Mouse (Mus musculus): Measurements from ENCODE around the gene Slc4a2. TPM values are rescaled to one million over a fixed set of nuclear protein-coding genes. Genes with fewer than 3 reads are reported as not detected.
"Not testable (repeated sequence)": the region's sequence is repeated elsewhere in the genome, so short reads cannot be mapped to it uniquely, and the experiment has no call there.

The Slc4a2 gene
- total RNA-seq, 2 experiments from 2014 or later, result 26.2 to 39.8 TPM

- peak; percentile 90 for DNase-seq
These were observed 29.3 kb upstream of the Slc4a2 start for GRCm38 (mm10) chr5:24394165-24394894.

DNA sequence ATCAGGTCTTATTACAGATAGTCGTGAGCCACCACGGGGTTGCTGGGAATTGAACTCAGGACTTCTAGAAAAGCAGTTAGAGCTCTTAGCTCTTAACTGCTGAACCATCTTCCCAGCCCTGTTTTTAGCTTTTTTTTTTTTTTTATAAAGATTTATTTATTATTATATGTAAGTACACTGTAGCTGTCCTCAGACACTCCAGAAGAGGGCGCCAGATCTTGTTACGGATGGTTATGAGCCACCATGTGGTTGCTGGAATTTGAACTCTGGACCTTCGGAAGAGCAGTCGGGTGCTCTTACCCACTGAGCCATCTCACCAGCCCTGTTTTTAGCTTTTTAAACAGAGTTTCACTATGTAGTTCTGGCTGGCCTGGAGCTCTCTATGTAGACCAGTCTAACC lies 27.4 kb upstream of the Slc4a2 start:
- DNase-seq, result not testable (repeated sequence)

DNA sequence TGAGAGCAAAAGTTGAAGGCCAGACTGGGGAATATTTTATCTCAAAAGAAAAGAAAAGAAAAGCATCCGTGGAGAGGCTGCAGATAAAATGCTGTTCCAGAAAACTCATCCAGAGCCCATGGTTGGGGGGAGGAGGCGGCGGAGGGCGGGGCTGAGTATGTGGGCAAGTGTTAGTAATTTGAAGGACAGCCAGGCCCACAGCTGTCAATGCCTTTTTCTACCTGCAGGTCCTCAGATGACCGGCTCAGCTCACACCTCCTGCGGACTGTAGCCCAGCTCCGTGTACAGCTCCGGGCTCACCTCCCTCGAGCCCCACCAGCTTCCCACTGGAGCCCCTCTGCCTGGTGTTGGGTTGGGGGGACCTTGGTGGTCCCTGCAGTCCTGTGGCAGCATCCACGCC lies 24.0 kb upstream of the Slc4a2 start:
- no peak for DNase-seq

DNA sequence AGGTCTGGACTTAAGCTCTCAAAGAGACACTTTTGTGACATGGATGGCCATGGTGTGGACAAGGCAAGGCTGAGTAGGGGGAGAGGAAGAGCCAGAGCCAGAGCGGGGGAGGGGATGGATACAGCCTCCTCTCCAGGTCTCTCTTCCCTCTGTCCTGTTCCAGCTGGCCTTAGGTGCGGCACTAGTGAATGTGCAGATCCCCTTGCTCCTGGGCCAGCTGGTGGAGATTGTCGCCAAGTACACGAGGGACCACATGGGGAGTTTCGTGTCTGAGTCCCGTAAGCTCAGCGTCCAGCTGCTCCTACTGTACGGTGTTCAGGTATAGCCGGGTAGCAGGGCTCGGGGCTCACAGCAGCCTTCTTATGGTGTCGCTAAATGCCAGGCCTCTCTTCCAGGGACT lies 23.3 kb upstream of the Slc4a2 start:
- DNase-seq, result no peak

DNA sequence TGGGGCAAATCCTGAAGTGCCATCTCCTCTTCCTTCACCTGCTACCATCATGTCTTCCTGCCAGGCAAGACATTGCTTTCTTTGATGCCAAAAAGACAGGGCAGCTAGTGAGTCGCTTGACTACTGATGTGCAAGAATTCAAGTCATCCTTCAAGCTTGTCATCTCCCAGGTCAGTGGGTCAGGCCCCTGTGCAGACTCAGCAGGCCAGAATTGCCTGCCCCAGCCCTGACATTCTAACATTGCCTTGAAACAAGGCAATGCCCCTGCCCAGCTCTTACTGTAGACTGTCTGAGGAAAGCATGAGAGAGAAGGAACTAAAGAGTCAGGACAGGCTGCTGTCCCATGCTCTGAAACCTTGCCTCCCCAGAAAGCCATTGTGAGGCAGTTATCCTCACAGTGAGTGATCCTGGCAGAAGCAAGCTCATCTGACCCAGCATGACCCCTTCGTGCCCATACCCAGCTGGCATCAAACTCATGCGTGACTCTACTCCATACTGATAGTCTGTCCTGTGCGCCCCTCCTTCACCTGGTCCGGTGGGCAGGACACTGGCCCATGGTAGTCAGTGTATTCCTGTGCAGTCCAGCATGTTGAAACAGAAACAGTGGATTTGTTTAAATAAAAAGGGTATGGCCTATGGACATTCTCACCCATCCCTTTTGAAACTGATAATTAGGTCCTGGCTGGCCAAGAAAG lies 22.6 kb upstream of the Slc4a2 start:
- no peak for DNase-seq

DNA sequence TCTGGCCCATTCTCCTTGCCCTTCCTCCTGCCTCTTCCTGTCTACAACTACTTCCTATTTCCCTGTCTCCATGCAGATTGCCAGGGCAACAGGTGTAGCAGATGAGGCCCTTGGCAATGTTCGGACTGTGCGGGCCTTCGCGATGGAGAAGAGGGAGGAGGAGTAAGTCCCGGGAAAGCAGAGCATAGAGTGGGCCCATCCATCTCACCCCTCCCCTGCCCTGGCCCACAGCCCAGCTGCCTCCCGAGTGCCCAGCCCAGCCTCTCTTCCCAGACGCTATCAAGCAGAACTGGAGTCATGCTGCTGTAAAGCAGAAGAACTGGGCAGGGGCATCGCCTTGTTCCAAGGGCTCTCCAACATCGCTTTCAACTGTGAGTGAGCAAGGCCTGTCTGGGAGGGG lies 21.7 kb upstream of the Slc4a2 start:
- DNase-seq, result no peak

DNA sequence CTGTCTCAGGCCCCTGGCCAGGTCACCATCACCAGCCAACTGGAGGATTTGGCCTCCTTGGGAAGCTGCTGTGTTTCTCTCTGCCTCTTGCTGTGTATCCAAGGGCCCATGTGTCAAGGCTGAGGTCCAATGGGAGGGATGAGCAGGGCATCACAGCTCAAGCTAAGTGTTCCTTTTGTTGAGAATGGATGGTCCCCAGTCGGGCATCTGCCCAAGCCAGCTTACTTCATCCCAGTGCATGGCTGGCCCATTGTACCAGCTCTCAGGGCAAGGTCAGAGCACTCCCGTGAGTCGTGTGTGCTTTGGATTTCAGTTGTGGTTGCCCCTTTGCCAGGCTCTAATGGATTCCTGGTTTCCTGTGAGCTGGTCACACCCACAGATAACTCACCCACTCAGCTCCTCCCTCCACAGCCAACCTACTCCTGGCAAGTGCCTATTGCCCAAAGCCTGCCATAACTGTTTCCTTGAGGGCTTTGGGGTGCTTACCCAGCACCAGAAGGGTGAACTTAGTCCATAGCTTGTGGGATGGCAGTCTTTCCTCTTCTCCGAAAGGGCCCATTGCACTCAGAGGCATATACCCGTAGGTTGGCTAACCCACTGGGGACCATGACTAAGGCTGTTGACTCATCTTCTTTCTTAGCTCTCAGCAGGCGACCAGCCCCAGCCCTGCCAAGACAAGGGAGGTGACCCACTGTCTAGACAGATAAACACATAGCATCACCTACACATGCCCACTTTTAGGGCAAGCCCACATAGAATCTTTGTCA lies 18.9 kb upstream of the Slc4a2 start:
- DNase-seq, result no peak

DNA sequence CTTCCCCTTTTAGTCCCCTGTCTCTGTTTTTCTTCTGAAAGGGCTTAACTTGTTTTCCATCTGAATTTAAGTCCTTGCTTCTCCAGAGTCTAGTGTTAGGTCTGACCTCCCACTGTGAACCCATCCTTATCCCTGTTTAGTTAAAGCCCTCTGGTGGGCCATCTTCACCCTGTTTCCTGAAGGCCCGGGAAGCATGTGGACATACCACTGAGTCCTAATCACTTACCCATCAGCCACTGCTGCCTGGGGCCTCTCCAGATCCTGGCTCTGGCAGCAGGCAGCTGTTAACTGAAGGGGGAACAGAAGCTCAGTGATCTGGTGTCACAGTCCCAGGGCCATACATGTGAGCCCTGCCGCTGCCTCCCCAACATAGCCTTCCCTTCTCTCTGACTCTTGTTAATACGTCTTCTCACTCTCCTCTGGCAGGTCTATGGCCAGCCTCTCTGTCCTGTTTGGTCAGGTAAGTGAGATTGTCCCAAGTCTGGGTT lies 18.2 kb upstream of the Slc4a2 start:
- DNase-seq, result no peak

DNA sequence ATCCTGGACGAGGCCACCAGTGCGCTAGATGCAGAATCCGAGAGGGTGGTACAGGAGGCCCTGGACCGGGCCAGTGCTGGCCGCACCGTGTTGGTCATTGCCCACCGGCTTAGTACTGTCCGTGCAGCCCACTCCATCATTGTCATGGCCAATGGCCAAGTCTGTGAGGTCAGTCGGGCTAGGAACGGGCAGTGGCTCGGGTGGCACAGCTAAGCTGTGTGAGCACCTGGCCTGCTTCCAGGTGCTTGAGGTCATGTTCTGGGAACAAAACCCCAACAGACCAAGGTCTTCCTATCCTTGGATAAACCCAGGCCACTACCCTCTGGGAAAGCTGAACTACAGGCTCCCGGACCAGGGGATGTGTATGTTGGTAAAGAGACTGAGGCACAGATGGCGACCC lies 15.0 kb upstream of the Slc4a2 start:
- no peak for DNase-seq

DNA sequence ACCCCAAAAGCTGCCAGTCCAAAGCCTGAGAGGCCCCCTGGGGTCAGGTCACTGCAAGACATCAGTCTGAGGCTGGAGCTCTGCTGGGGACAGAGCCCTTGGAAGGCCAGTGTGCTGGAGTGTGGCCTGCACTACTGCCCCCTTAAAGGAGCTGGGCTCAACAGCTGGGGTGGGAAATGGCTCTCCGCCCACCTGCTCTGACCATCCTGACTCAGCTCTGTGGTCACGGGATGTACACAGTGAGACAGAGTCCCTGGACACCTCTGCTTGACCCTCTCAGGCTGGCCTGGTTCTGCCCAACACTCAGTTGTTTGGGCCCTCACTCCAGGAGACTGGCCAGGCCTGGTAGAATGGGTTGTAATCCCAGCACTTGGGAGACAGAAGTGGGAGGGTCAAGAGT lies 14.2 kb upstream of the Slc4a2 start:
- DNase-seq, result no peak

DNA sequence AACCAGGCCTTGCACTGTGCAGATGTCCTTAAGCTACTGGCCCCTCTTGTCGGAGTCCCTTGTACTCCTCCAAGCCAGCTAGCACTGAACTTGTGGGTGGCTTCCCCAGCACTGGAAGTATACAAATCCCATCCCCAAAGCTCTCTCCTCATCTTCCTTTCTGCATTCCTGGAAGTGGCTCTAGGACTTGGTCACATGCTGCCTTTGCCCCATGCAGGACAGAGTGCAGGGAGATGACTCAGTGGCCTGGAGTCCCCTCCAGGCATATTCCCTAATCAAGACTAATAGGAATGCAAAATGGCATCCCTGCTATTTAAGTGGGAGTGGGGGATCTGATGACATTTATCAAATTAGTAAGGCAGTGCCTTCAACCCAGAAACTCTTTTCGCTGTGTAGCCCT lies 11.6 kb upstream of the Slc4a2 start:
- no peak for DNase-seq

GRCm38 (mm10) chr5:24413042-24413693 lies 10.5 kb upstream of the Slc4a2 start, which contains the start of gene Asic3:
Gene Asic3, plus strand, starts transcription at chr5:24413392.
- no peak for DNase-seq

GRCm38 (mm10) chr5:24413938-24414337 lies 9.7 kb upstream of the Slc4a2 start:
- no peak for DNase-seq

DNA sequence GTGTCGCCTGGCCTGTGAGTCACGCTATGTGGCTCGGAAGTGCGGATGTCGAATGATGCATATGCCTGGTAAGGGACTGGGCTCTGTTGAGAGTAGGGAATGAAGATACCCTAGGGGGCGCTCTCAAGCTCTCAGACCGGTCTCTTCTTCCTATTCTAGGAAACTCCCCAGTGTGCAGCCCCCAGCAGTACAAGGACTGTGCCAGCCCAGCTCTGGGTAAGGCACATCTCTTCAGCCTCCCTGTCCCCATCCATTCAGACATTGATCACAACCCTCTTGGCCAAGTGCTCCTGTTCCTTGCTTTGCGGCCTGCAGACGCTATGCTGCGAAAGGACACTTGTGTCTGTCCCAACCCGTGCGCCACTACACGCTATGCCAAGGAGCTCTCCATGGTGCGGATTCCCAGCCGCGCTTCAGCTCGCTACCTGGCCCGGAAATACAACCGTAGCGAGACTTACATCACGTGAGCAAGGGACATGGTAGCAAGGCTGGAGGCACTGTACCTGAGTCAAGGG lies 7.4 kb upstream of the Slc4a2 start:
- DNase-seq, result peak; percentile 59

- no peak for DNase-seq
These were observed 6.0 kb upstream of the Slc4a2 start for GRCm38 (mm10) chr5:24417587-24417986.

GRCm38 (mm10) chr5:24420381-24420780 lies 3.3 kb upstream of the Slc4a2 start:
- no peak for DNase-seq

GRCm38 (mm10) chr5:24424004-24424781 lies 556 bp downstream of the Slc4a2 start:
- no peak for DNase-seq

DNA sequence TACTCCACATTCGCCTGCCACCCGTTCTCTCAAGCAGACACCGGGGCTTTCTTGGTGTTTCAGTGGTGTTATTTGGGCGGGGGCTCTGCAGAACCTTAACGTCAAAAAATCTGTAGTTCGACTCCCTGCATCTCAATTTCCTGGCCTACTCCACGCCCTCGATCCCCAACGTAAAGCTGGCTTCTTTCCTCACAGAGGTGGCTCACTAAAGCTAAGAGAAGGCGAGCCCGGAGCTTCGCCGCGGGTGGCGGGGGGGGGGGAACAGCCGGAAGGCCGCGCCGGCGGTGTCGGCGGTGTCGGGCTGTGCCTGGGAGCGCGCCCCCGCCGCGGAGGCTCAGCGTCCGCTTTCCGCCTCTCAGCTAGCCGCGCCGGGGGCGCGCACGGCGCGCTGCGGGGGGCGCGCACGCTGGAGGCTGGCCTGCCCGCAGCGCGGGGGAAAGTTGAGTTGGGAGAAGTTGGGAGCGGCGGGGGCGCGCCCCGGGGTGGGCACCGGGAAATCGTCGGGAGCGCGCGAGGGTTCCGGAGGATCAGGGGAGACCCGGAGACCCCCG lies 1.3 kb downstream of the Slc4a2 start:
- peak; percentile 89 for DNase-seq

GRCm38 (mm10) chr5:24425421-24426036 lies 1.9 kb downstream of the Slc4a2 start:
- DNase-seq, result no peak

- no peak for DNase-seq
These were observed 2.4 kb downstream of the Slc4a2 start for GRCm38 (mm10) chr5:24426037-24426432.

All from gastrocnemius, postnatal 10 days (tissue).